9 mouse cellular contexts compared by ENCODE assay signal in the genomic region with DNA sequence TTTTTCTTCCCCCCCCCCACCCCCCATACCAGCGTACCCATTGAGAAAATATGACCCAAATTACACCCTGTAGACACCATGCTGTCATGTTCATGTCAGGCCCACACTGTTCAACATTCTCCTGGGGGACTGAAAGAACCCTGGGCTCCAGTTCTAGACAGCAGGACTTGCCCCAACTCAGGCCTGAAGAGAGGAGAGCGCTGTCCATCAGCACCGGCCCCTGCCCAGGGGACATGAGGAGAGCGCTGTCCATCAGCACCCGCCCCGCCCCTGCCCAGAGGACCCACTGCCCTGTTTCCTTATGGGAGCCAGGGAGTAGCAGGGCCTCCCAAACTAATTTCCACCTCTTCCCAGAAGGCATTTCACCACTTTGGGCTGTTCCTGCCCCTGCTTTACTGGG.
DNase-seq lines count a peak whose midpoint lies in the region; ATAC-seq and TF ChIP-seq lines count a peak whose summit lies in the region.
"Had no signal": no experiment of that assay in that cellular context is flagged by ENCODE, and none has a peak within 500 bp of the region (broad histone marks: within the 10 kb centered on the region; RNA-seq: fewer than 3 reads in every experiment).

No protein-coding gene starts in this region.

- 11% methylated on average over 6 of the region's 6 CpGs for WGBS in forebrain, embryonic 10.5 days
- WGBS in forebrain, embryonic 14.5 days, result 6% methylated on average over 6 of the region's 6 CpGs
- 0% methylated on average over 6 of the region's 6 CpGs for WGBS in lung, embryonic 15.5 days
- 9% methylated on average over 6 of the region's 6 CpGs for WGBS in lung, adult 2 months
- 14% methylated on average over 6 of the region's 6 CpGs for WGBS in heart, postnatal 0 days

- no peak overlapping the region for H3K4me2 ChIP-seq in forebrain, embryonic 14.5 days (ENCODE audit: low read length)
- no peak overlapping the region for H3K4me2 ChIP-seq in lung, embryonic 15.5 days
- H3K4me2 ChIP-seq in heart, postnatal 0 days (ENCODE audit: low read depth, low read length), result no peak overlapping the region
- H3K4me2 ChIP-seq: neural tube, embryonic 13.5 days had no signal

- H3K27ac ChIP-seq in forebrain, embryonic 10.5 days, result no peak overlapping the region
- H3K27ac ChIP-seq in forebrain, embryonic 14.5 days (ENCODE audit: low read depth, low read length), result no peak overlapping the region
- no peak overlapping the region for H3K27ac ChIP-seq in lung, embryonic 15.5 days
- H3K27ac ChIP-seq in heart, postnatal 0 days (ENCODE audit: low read depth), result no peak overlapping the region
- H3K27ac ChIP-seq: neural tube, embryonic 13.5 days had no signal

- TF ChIP-seq POLR2A in lung, adult 2 months (IDR thresholded peaks at IDR 0.05; ENCODE audit: borderline replicate concordance, extremely low read depth, low read depth, low read length), result no peak

- H3K36me3 ChIP-seq in forebrain, embryonic 10.5 days (replicated peaks), result no peaks in the 10 kb centered on the region
- no peaks in the 10 kb centered on the region for H3K36me3 ChIP-seq in forebrain, embryonic 14.5 days (ENCODE audit: control insufficient read depth, insufficient read depth, low read length)
- no peaks in the 10 kb centered on the region for H3K36me3 ChIP-seq in lung, embryonic 15.5 days
- no peaks in the 10 kb centered on the region for H3K36me3 ChIP-seq in heart, postnatal 0 days (replicated peaks; ENCODE audit: control insufficient read depth, insufficient read depth, low read length)
- H3K36me3 ChIP-seq: neural tube, embryonic 13.5 days had no signal

- no peak for ATAC-seq in forebrain, embryonic 14.5 days
- ATAC-seq in lung, embryonic 15.5 days (ENCODE audit: borderline replicate concordance, extremely low read depth, low FRiP score, low TSS enrichment), result peak; percentile 67
- peak; percentile 51; the same call in 1 of the 2 replicates for ATAC-seq in heart, postnatal 0 days (ENCODE audit: insufficient read depth, low read depth)

- H3K4me3 ChIP-seq in forebrain, embryonic 10.5 days, result no peak overlapping the region
- no peak overlapping the region for H3K4me3 ChIP-seq in forebrain, embryonic 14.5 days (ENCODE audit: low read depth, low read length)
- H3K4me3 ChIP-seq in lung, embryonic 15.5 days, result no peak overlapping the region
- H3K4me3 ChIP-seq in lung, adult 2 months (replicated peaks; ENCODE audit: extremely low read depth, low read depth, low read length), result no peak overlapping the region
- H3K4me3 ChIP-seq in heart, postnatal 0 days (ENCODE audit: low read depth, low read length), result no peak overlapping the region
- H3K4me3 ChIP-seq: neural tube, embryonic 13.5 days had no signal

- H3K4me1 ChIP-seq in forebrain, embryonic 10.5 days, result peaks cover 7% of the 10 kb centered on the region
- no peaks in the 10 kb centered on the region for H3K4me1 ChIP-seq in forebrain, embryonic 14.5 days (ENCODE audit: control insufficient read depth, insufficient read depth, low read length)
- H3K4me1 ChIP-seq in lung, embryonic 15.5 days, result no peaks in the 10 kb centered on the region
- H3K4me1 ChIP-seq in lung, adult 2 months (ENCODE audit: control insufficient read depth, insufficient read depth, low read length), result no peaks in the 10 kb centered on the region
- no peaks in the 10 kb centered on the region for H3K4me1 ChIP-seq in heart, postnatal 0 days (ENCODE audit: control insufficient read depth, insufficient read depth)

- H3K9ac ChIP-seq in forebrain, embryonic 14.5 days (ENCODE audit: low read length), result no peak overlapping the region
- no peak overlapping the region for H3K9ac ChIP-seq in lung, embryonic 15.5 days
- no peak overlapping the region for H3K9ac ChIP-seq in heart, postnatal 0 days (replicated peaks; ENCODE audit: low read depth, low read length)
- H3K9ac ChIP-seq: neural tube, embryonic 13.5 days had no signal

- no peak for TF ChIP-seq EP300 in heart, postnatal 0 days (IDR thresholded peaks at IDR 0.05; ENCODE audit: low read depth)

- H3K9me3 ChIP-seq in forebrain, embryonic 10.5 days, result no peaks in the 10 kb centered on the region
- no peaks in the 10 kb centered on the region for H3K9me3 ChIP-seq in forebrain, embryonic 14.5 days (replicated peaks; ENCODE audit: control insufficient read depth, low read length)
- H3K9me3 ChIP-seq in lung, embryonic 15.5 days, result no peaks in the 10 kb centered on the region
- no peaks in the 10 kb centered on the region for H3K9me3 ChIP-seq in heart, postnatal 0 days (replicated peaks; ENCODE audit: control insufficient read depth, low read length)
- H3K9me3 ChIP-seq: neural tube, embryonic 13.5 days had no signal

- TF ChIP-seq CTCF in lung, adult 2 months (IDR thresholded peaks at IDR 0.05; ENCODE audit: insufficient read depth, low read length), result no peak
- TF ChIP-seq CTCF in heart, postnatal 0 days (IDR thresholded peaks at IDR 0.05; ENCODE audit: low read depth), result no peak

- H3K27me3 ChIP-seq in forebrain, embryonic 10.5 days (ENCODE audit: poor library complexity, severe bottlenecking), result no peaks in the 10 kb centered on the region
- no peaks in the 10 kb centered on the region; the same call in 1 of the 2 replicates for H3K27me3 ChIP-seq in forebrain, embryonic 14.5 days (replicated peaks; ENCODE audit: control insufficient read depth, insufficient read depth, low read length)
- no peaks in the 10 kb centered on the region for H3K27me3 ChIP-seq in lung, embryonic 15.5 days
- H3K27me3 ChIP-seq in heart, postnatal 0 days (ENCODE audit: control insufficient read depth, insufficient read depth, low read length), result no peaks in the 10 kb centered on the region

- DNase-seq in forebrain, embryonic 10.5 days (ENCODE audit: extremely low spot score, low spot score), result peak; percentile 37
- no peak for DNase-seq in forebrain, embryonic 14.5 days (ENCODE audit: low spot score)
- DNase-seq in lung, adult 2 months, result no peak
- DNase-seq in heart, postnatal 0 days (ENCODE audit: low spot score), result peak; percentile 24
- peak; percentile 33 for DNase-seq in ovary, postnatal 36 days (ENCODE audit: low spot score)
- DNase-seq in cerebellum, postnatal 36 days, result no peak
- no peak for DNase-seq in adipocyte (ENCODE audit: low spot score)

Comparison
In these comparisons a context has a peak if more than half of its experiments do, and no peak if none do; other contexts are left out.
1. DNase-seq: peak in forebrain, embryonic 10.5 days (single experiment), heart, postnatal 0 days (single experiment) and ovary, postnatal 36 days (single experiment); none in forebrain, embryonic 14.5 days (single experiment), lung, adult 2 months (single experiment), cerebellum, postnatal 36 days (0 of 2) and adipocyte (single experiment).